In genomic region chrX:20414885-20415622, GRCm38 (mm10) we compare ENCODE assay signal across 10 mouse cellular contexts. TPM values are rescaled to one million over a fixed set of nuclear protein-coding genes. Genes with fewer than 3 reads are reported as not detected.
DNase-seq lines count a peak whose midpoint lies in the region; ATAC-seq and TF ChIP-seq lines count a peak whose summit lies in the region.
"Had no signal": no experiment of that assay in that cellular context is flagged by ENCODE, and none has a peak within 500 bp of the region (broad histone marks: within the 10 kb centered on the region; RNA-seq: fewer than 3 reads in every experiment).

No protein-coding gene starts in this region.

- H3K4me1 ChIP-seq in testis, adult 2 months (ENCODE audit: control insufficient read depth, insufficient read depth, low read length) = peaks cover 5% of the 10 kb centered on the region
- H3K4me1 ChIP-seq in limb, embryonic 10.5 days = no peaks in the 10 kb centered on the region

- no peak for DNase-seq in testis, postnatal 10 days (ENCODE audit: low spot score)
- peak; percentile 36 to 44 for DNase-seq in kidney, adult 8-10 months
- DNase-seq in left cerebral cortex, adult 9 months (ENCODE audit: low spot score in 2 of 2) = peak; percentile 15 to 39
- DNase-seq in limb, embryonic 10.5 days (ENCODE audit: low spot score) = no peak
- DNase-seq in heart, postnatal 25 days (ENCODE audit: low spot score) = no peak
- DNase-seq: cerebellum, adult 11-12 months had no signal

- intact Hi-C loops in heart, postnatal 25 days (cut with DNase I) = no loop called here

- peak overlapping the region; percentile 6; the same call in 1 of the 2 replicates for H3K27ac ChIP-seq in testis, adult 2 months (ENCODE audit: control insufficient read depth, insufficient read depth, low read depth, low read length)
- H3K27ac ChIP-seq in limb, embryonic 10.5 days = no peak overlapping the region

- no peaks in the 10 kb centered on the region for H3K27me3 ChIP-seq in testis, adult 2 months (ENCODE audit: control insufficient read depth, insufficient read depth, low read length)
- no peaks in the 10 kb centered on the region for H3K27me3 ChIP-seq in limb, embryonic 10.5 days (ENCODE audit: low read depth, poor library complexity, severe bottlenecking)

- no peaks in the 10 kb centered on the region for H3K9me3 ChIP-seq in limb, embryonic 10.5 days (replicated peaks)
- H3K9me3 ChIP-seq: megakaryocyte, embryonic 14.5 days had no signal

- no peak for ATAC-seq in activated CD4-positive, CD25-positive, alpha-beta regulatory T cell, adult 4 months
- ATAC-seq in megakaryocyte-erythroid progenitor cell, adult 5-6 weeks (replicated peaks; ENCODE audit: low FRiP score, low TSS enrichment, poor library complexity, severe bottlenecking) = no peak

- H3K36me3 ChIP-seq in testis, adult 2 months (ENCODE audit: control insufficient read depth, insufficient read depth, low read length) = no peaks in the 10 kb centered on the region
- no peaks in the 10 kb centered on the region for H3K36me3 ChIP-seq in limb, embryonic 10.5 days

- no peak for TF ChIP-seq CTCF in testis, adult 2 months (IDR thresholded peaks at IDR 0.05; ENCODE audit: control insufficient read depth, insufficient read depth, insufficient replicate concordance, low read depth, low read length)

- 59% methylated on average over 10 of the region's 10 CpGs for WGBS in limb, embryonic 10.5 days

- H3K4me3 ChIP-seq in testis, adult 2 months (ENCODE audit: control insufficient read depth, low read depth, low read length) = no peak overlapping the region
- no peak overlapping the region for H3K4me3 ChIP-seq in limb, embryonic 10.5 days
- H3K4me3 ChIP-seq: megakaryocyte, embryonic 14.5 days had no signal

- TF ChIP-seq POLR2A in testis, adult 2 months (IDR thresholded peaks at IDR 0.05; ENCODE audit: control insufficient read depth, low read depth, low read length) = no peak

RNA-seq across cellular contexts. Expression of gene Jade3, which starts 10.4 kb away (rescaled TPM):
- 2.7 and 4.0 TPM in 2 replicates for polyA plus RNA-seq in testis, adult 2 months (2012; rRNA removed)
- polyA plus RNA-seq in limb, embryonic 10.5 days (2016; fragmentation: Nextera tagmentation; extraction: Ambion mirVana) = 11.7 and 12.6 TPM in 2 replicates
- polyA plus RNA-seq in activated CD4-positive, CD25-positive, alpha-beta regulatory T cell, adult 4 months (2017; shearing (Covaris generic)) = 1 to 10 TPM in 1 of 2 experiments, under 1 TPM in 1; 0.97 to 1.9 TPM
- total RNA-seq in megakaryocyte-erythroid progenitor cell, adult 5-6 weeks (2014; fragmentation: Nextera tagmentation) = 10.7 and 13.9 TPM in 2 replicates
- total RNA-seq in megakaryocyte-erythroid progenitor cell, adult 5-6 weeks (2017) = 19.5 and 20.2 TPM in 2 replicates
- 1 to 10 TPM; 2.0 to 2.3 TPM for total RNA-seq in heart, postnatal 25 days (2021)

RNA-seq across cellular contexts. Expression of gene Rp2, which starts 50.8 kb away (rescaled TPM):
- polyA plus RNA-seq in testis, adult 2 months (2012; rRNA removed) = 26.2 and 31.5 TPM in 2 replicates
- polyA plus RNA-seq in limb, embryonic 10.5 days (2016; fragmentation: Nextera tagmentation; extraction: Ambion mirVana) = 15.1 and 18.5 TPM in 2 replicates
- polyA plus RNA-seq in activated CD4-positive, CD25-positive, alpha-beta regulatory T cell, adult 4 months (2017; shearing (Covaris generic)) = 10 to 100 TPM; 11.0 to 12.5 TPM
- 16.1 and 18.7 TPM in 2 replicates for total RNA-seq in megakaryocyte-erythroid progenitor cell, adult 5-6 weeks (2014; fragmentation: Nextera tagmentation)
- total RNA-seq in megakaryocyte-erythroid progenitor cell, adult 5-6 weeks (2017) = 21.7 and 26.5 TPM in 2 replicates
- 10 to 100 TPM; 10.6 TPM for total RNA-seq in heart, postnatal 25 days (2021)

Comparison
In these comparisons a context has a peak if more than half of its experiments do, and no peak if none do; other contexts are left out.
1. DNase-seq: peak in kidney, adult 8-10 months (2 of 2) and left cerebral cortex, adult 9 months (2 of 2); none in testis, postnatal 10 days (single experiment), limb, embryonic 10.5 days (single experiment) and heart, postnatal 25 days (single experiment).